Mouse (Mus musculus) C2C12 (cell line): ENCODE data around the gene Abcf3.

Experiments used
- CEBPB ChIP-seq: IDR thresholded peaks from one replicate; pipeline ENCODE4 v1.6.1; 2011; ENCODE audit warnings: low read depth, mild to moderate bottlenecking, control low read depth, moderate library complexity
- CTCF ChIP-seq: IDR thresholded peaks from one replicate; pipeline ENCODE4 v1.5.1; 2011; ENCODE audit not compliant: control insufficient read depth, insufficient read depth, insufficient read length
- FOSL1 ChIP-seq: IDR thresholded peaks from one replicate; pipeline ENCODE4 v1.8.0; 2011; ENCODE audit warnings: mild to moderate bottlenecking, low read length; ENCODE audit not compliant: poor library complexity, insufficient read depth, severe bottlenecking
- MAX ChIP-seq: IDR thresholded peaks from one replicate; pipeline ENCODE4 v1.6.1; 2011; ENCODE audit warnings: mild to moderate bottlenecking, control low read depth
- MYOD1 ChIP-seq: IDR thresholded peaks from one replicate; pipeline ENCODE4 v1.6.1; 2011; ENCODE audit warnings: low read depth; ENCODE audit not compliant: control insufficient read depth, insufficient read length
- MYOG ChIP-seq: IDR thresholded peaks from one replicate; pipeline ENCODE4 v1.6.1; 2011; ENCODE audit not compliant: control insufficient read depth, insufficient read length; ENCODE audit errors: extremely low read depth
- USF1 ChIP-seq: IDR thresholded peaks from one replicate; pipeline ENCODE4 v1.6.1; 2011; ENCODE audit warnings: low read depth, mild to moderate bottlenecking, control low read depth, moderate library complexity

- TF ChIP-seq MAX (no peak), CTCF (no peak), MYOG (no peak), CEBPB (no peak), MYOD1 (no peak), USF1 (no peak), FOSL1 (no peak)
These were observed 9.0 kb downstream of the Abcf3 start for GRCm38 (mm10) chr16:20557381-20557780.
